Mouse (Mus musculus) heart, embryonic 10.5 days (tissue): Measurements from ENCODE around the gene Lgi2. TPM values are rescaled to one million over a fixed set of nuclear protein-coding genes. Genes with fewer than 3 reads are reported as not detected.

Experiments used
- DNase-seq: peaks from one replicate; pipeline ENCODE4 v3.0.0-alpha.2; 2017; ENCODE audit warnings: low spot score
- H3K27ac ChIP-seq: fragments of 300-500 bp; sonication (generic); 2 replicates; pipeline ENCODE4 v1.5.1; 2016; ENCODE audit warnings: mild to moderate bottlenecking
- H3K27me3 ChIP-seq: fragments of 300-500 bp; sonication (generic); 2 replicates; pipeline ENCODE4 v1.6.1; 2016; ENCODE audit warnings: mild to moderate bottlenecking; ENCODE audit not compliant: poor library complexity, insufficient read depth, severe bottlenecking
- H3K36me3 ChIP-seq: fragments of 300-500 bp; sonication (generic); 2 replicates; pipeline ENCODE4 v1.6.1; 2016; ENCODE audit warnings: mild to moderate bottlenecking, moderate library complexity
- H3K4me1 ChIP-seq: fragments of 300-500 bp; sonication (generic); 2 replicates; pipeline ENCODE4 v1.6.1; 2016; ENCODE audit warnings: mild to moderate bottlenecking
- H3K4me3 ChIP-seq: fragments of 300-500 bp; sonication (generic); 2 replicates; pipeline ENCODE4 v1.5.1; 2016; ENCODE audit warnings: mild to moderate bottlenecking, moderate library complexity
- H3K9me3 ChIP-seq: fragments of 300-500 bp; sonication (generic); 2 replicates; pipeline ENCODE4 v1.6.1; 2016; ENCODE audit warnings: mild to moderate bottlenecking, moderate library complexity
- WGBS: fragments of 180-500 bp; shearing (Covaris S2); methylation state at CpG from one replicate; pipeline ENCODE4 v1.1.7; 2016; 5-methylcytosine and 5-hydroxymethylcytosine counted together
- polyA plus RNA-seq: library from polyadenylated mRNA; unstranded; fragments of >200 nt; fragmentation: Nextera tagmentation; extraction: Ambion mirVana; gene quantifications from 2 replicates; pipeline ENCODE4 v1.2.1, GENCODE M21; 2016

Gene Lgi2
- polyA plus RNA-seq: 3.6 and 4.2 TPM in 2 replicates

GRCm38 (mm10) chr5:52565813-52566531 is at the start of gene Lgi2:
TSS of gene Lgi2 (minus strand) at chr5:52566462.
- H3K9me3 ChIP-seq: peaks cover 8% of the 10 kb centered on the region; the same call in 1 of the 2 replicates
- no peak for DNase-seq
- H3K4me3 ChIP-seq: peak within 1 kb of the TSS; percentile 80
- 0 out of 2 replicates have a peak, but pooled peaks cover 2% of the 10 kb centered on the region for H3K36me3 ChIP-seq
- H3K27me3 ChIP-seq: peaks cover 31% of the 10 kb centered on the region; the same call in 1 of the 2 replicates
- H3K27ac ChIP-seq: peak within 1 kb of the TSS; percentile 88
- H3K4me1 ChIP-seq: peaks cover 13% of the 10 kb centered on the region
- WGBS: 2% methylated on average over 62 of the region's 83 CpGs

- WGBS: 55% methylated on average over 9 of the region's 9 CpGs
- Histone ChIP-seq H3K36me3 (no peaks in the 10 kb centered on the region), H3K4me3 (no peak overlapping the region), H3K4me1 (peaks cover 46% of the 10 kb centered on the region), H3K27ac (peak overlapping the region; percentile 19), H3K27me3 (no peaks in the 10 kb centered on the region), H3K9me3 (no peaks in the 10 kb centered on the region)
- DNase-seq: no peak
These were observed 49.2 kb upstream of the Lgi2 start for GRCm38 (mm10) chr5:52615421-52615820.

- WGBS: 40% methylated on average over 4 of the region's 4 CpGs
- Histone ChIP-seq H3K36me3 (no peaks in the 10 kb centered on the region), H3K4me3 (no peak overlapping the region), H3K4me1 (peaks cover 46% of the 10 kb centered on the region), H3K9me3 (no peaks in the 10 kb centered on the region), H3K27me3 (no peaks in the 10 kb centered on the region), H3K27ac (peak overlapping the region; percentile 19; the same call in 1 of the 2 replicates)
- peak; percentile 84 for DNase-seq
These were observed 48.4 kb upstream of the Lgi2 start for GRCm38 (mm10) chr5:52614686-52615085.

GRCm38 (mm10) chr5:52612776-52613175 is 46.5 kb upstream of the Lgi2 start:
- H3K36me3 ChIP-seq: no peaks in the 10 kb centered on the region
- H3K9me3 ChIP-seq: no peaks in the 10 kb centered on the region
- no peak overlapping the region for H3K4me3 ChIP-seq
- 96% methylated on average over 8 of the region's 8 CpGs for WGBS
- DNase-seq: no peak
- no peak overlapping the region for H3K27ac ChIP-seq
- H3K27me3 ChIP-seq: no peaks in the 10 kb centered on the region
- H3K4me1 ChIP-seq: peaks cover 32% of the 10 kb centered on the region

GRCm38 (mm10) chr5:52611315-52611895 is 45.1 kb upstream of the Lgi2 start:
- H3K27me3 ChIP-seq: no peaks in the 10 kb centered on the region
- no peak for DNase-seq
- peaks cover 18% of the 10 kb centered on the region for H3K4me1 ChIP-seq
- H3K4me3 ChIP-seq: no peak overlapping the region
- WGBS: 64% methylated on average over 10 of the region's 10 CpGs
- no peak overlapping the region for H3K27ac ChIP-seq
- no peaks in the 10 kb centered on the region for H3K9me3 ChIP-seq
- no peaks in the 10 kb centered on the region for H3K36me3 ChIP-seq

GRCm38 (mm10) chr5:52610306-52610705 is 44.0 kb upstream of the Lgi2 start:
- peaks cover 10% of the 10 kb centered on the region for H3K4me1 ChIP-seq
- WGBS: 78% methylated on average over 4 of the region's 4 CpGs
- DNase-seq: no peak

GRCm38 (mm10) chr5:52609672-52610071 is 43.4 kb upstream of the Lgi2 start:
- 77% methylated on average over 10 of the region's 10 CpGs for whole genome bisulfite sequencing
- Histone ChIP-seq H3K4me3 (no peak overlapping the region), H3K27me3 (no peaks in the 10 kb centered on the region), H3K27ac (no peak overlapping the region), H3K4me1 (peaks cover 6% of the 10 kb centered on the region), H3K36me3 (no peaks in the 10 kb centered on the region), H3K9me3 (no peaks in the 10 kb centered on the region)
- DNase-seq: no peak

More at GRCm38 (mm10) chr5:52610306-52610705, 44.0 kb upstream of the Lgi2 start:
- Histone ChIP-seq H3K9me3 (no peaks in the 10 kb centered on the region), H3K4me3 (no peak overlapping the region), H3K27ac (no peak overlapping the region), H3K27me3 (no peaks in the 10 kb centered on the region), H3K36me3 (no peaks in the 10 kb centered on the region)

- WGBS: 52% methylated on average over 6 of the region's 6 CpGs
- Histone ChIP-seq H3K27ac (no peak overlapping the region), H3K4me1 (0 out of 2 replicates have a peak, but pooled peaks cover 6% of the 10 kb centered on the region), H3K9me3 (no peaks in the 10 kb centered on the region), H3K4me3 (no peak overlapping the region), H3K36me3 (no peaks in the 10 kb centered on the region), H3K27me3 (no peaks in the 10 kb centered on the region)
- DNase-seq: no peak
These were observed 38.4 kb upstream of the Lgi2 start for GRCm38 (mm10) chr5:52604582-52605041.

GRCm38 (mm10) chr5:52590612-52591011 is 24.4 kb upstream of the Lgi2 start:
- Histone ChIP-seq H3K4me3 (no peak overlapping the region), H3K9me3 (no peaks in the 10 kb centered on the region), H3K27me3 (no peaks in the 10 kb centered on the region), H3K36me3 (no peaks in the 10 kb centered on the region), H3K27ac (no peak overlapping the region), H3K4me1 (no peaks in the 10 kb centered on the region)
- WGBS: 79% methylated on average over 9 of the region's 9 CpGs
- no peak for DNase-seq

- 78% methylated on average over 4 of the region's 4 CpGs for WGBS
- H3K4me1 ChIP-seq: no peaks in the 10 kb centered on the region
- DNase-seq: no peak
- H3K4me3 ChIP-seq: no peak overlapping the region
- H3K9me3 ChIP-seq: no peaks in the 10 kb centered on the region
- no peak overlapping the region for H3K27ac ChIP-seq
- no peaks in the 10 kb centered on the region for H3K27me3 ChIP-seq
- H3K36me3 ChIP-seq: no peaks in the 10 kb centered on the region
These were observed 22.4 kb upstream of the Lgi2 start for GRCm38 (mm10) chr5:52588650-52589049.

- H3K27me3 ChIP-seq: no peaks in the 10 kb centered on the region
- H3K36me3 ChIP-seq: no peaks in the 10 kb centered on the region
- H3K27ac ChIP-seq: no peak overlapping the region
- 78% methylated on average over 9 of the region's 9 CpGs for WGBS
- no peaks in the 10 kb centered on the region for H3K4me1 ChIP-seq
- DNase-seq: no peak
- no peak overlapping the region for H3K4me3 ChIP-seq
- H3K9me3 ChIP-seq: no peaks in the 10 kb centered on the region
These were observed 21.1 kb upstream of the Lgi2 start for GRCm38 (mm10) chr5:52587291-52587733.

- Histone ChIP-seq H3K9me3 (peaks cover 13% of the 10 kb centered on the region; the same call in 1 of the 2 replicates), H3K27ac (no peak overlapping the region), H3K4me3 (no peak overlapping the region), H3K4me1 (no peaks in the 10 kb centered on the region), H3K27me3 (no peaks in the 10 kb centered on the region), H3K36me3 (no peaks in the 10 kb centered on the region)
- 40% methylated on average over 1 of the region's 1 CpGs for WGBS
- DNase-seq: no peak
These were observed 6.3 kb upstream of the Lgi2 start for GRCm38 (mm10) chr5:52572572-52572971.

GRCm38 (mm10) chr5:52570746-52571145 is 4.5 kb upstream of the Lgi2 start:
- H3K4me3 ChIP-seq: no peak overlapping the region
- H3K27me3 ChIP-seq: peaks cover 7% of the 10 kb centered on the region; the same call in 1 of the 2 replicates
- H3K9me3 ChIP-seq: peaks cover 13% of the 10 kb centered on the region; the same call in 1 of the 2 replicates
- WGBS: 62% methylated on average over 6 of the region's 6 CpGs
- peaks cover 6% of the 10 kb centered on the region for H3K4me1 ChIP-seq
- no peaks in the 10 kb centered on the region for H3K36me3 ChIP-seq
- H3K27ac ChIP-seq: no peak overlapping the region
- no peak for DNase-seq
